Mouse (Mus musculus) frontal cortex, postnatal 36 days (tissue): Measurements from ENCODE around the gene Aqp2.

Source experiments
- DNase-seq, 2 experiments: peaks; one replicate each; pipeline ENCODE4 v3.0.0; 2022; ENCODE audit warnings: low spot score in 2 of 2

Gene Aqp2

DNA sequence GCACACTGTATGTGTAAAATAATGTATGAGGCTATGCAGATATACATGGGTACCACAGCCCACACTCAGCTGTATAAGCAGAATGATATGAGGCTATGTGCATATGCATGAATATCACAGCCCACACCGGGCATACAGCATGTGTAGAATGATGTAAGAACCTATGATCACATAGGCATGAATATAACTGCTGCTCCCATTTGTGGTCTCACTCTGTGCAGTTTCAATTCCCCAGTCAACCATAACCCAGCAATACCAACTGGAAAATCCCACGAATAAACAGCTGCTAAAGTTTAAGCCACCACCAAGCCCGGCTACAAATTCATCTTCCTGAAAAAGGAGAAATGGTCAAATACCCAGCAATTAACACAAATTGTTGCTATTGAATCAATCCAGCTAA lies 39.7 kb downstream of the Aqp2 start:
- DNase-seq, result no peak

DNA sequence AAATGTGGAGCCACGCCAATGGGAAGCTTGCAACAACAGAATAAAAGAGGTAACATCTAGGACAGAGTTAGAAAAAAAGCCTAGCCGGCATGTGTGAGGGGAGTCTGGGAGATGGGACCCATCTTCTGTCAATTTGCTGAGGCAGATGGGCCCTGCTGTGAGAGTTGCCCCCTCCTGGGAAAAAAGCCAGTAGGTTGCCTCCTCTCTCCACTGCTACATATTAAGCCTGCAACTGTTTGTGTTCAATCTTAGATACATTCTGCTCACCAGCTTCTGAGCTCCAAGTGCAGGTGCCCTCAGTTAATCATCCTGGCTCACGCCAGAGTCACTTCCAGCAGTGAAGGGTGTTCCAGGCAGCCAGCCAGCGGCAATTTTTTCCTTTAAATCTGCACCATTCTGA lies 41.0 kb downstream of the Aqp2 start:
- no peak for DNase-seq

DNA sequence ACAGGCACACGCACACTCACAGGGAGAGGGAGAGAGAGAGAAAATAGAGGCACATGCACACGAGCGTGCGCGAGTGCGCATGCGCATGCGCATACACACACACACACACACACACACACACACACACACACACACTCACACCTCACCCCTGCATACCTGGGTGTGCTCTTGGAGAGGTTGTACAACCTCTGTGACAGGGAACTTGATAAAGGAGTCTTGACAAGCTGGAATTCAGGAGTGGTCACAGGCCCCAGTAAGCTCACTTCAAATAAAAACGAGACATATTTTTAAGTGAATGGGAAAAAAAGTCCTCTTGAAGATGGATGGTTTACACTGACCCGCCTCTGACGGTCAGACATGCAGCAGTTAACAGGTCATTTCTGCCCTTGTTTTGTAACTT lies 43.2 kb downstream of the Aqp2 start:
- DNase-seq, result no peak

DNA sequence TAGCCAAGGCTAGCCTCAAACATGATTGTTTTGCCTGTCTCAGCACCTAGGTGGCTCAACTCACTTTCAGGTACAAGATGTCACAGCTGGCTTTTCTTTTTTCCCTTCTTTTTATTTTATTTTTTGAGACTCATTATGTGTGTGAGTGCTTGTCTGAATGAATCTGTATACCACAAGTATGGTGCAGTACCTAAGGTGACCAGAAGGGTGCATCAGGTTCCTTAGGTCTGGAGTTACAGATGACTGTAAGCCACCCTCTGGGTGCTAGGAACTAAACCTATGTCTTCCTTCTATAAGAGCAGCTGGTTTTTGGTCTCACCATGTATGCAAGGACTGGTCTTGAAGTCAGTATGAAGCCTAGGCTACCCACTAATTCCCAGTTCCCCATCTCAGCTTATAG lies 52.8 kb downstream of the Aqp2 start:
- DNase-seq, result no peak
